Mouse (Mus musculus): Measurements from ENCODE around the gene Frmd4a. TPM values are rescaled to one million over a fixed set of nuclear protein-coding genes. Genes with fewer than 3 reads are reported as not detected.

Gene Frmd4a
- polyA plus RNA-seq, 1 experiment from 2014 or later = 19.3 TPM

DNA sequence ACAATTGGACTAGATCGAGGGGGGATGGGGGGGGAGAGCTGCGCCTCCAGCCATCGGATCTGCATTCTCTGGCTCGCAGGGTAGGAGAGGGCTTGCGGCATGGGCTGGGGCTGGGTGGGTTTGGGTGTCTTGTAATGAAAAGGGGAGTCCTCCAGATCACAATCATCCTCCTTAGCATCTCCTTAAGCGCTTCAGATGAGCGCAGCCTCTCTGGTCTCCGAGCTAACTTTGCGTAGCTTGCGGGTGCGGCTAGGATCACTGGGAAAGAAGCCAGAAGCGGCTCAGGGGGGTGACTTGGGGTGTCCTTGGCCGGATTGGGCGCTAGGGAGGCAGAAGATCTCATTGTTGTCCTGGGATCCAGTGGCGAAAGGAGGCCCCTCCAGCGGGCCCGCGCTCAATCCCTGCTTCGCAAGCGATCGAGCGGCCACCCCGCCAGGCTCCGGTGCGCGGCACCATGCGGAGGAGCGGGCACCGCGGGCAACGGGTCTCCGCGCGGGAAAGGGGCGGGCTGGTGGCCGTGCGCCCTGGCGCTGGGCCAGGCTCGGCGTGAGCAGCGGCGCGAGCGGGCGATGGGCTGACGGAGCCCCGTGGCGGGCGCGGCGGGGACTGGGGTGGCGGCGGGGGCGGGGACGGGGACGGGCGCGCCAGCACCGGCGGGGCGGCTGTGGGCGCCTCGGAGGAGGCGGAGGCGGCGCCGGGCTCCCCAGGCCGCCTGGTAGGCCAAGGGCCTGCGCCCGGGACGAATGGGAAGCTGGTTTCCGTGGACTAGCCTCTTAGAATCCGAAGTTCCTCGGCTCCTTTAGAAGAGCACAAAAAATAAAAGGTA lies 383.5 kb downstream of the Frmd4a start:
- 2% methylated on average over 61 of the region's 74 CpGs for WGBS
- Histone ChIP-seq H3K27ac (ENCODE audit: low read length) (peak overlapping the region; percentile 83), H3K4me1 (ENCODE audit: control insufficient read depth, insufficient read depth, low read length) (peaks cover 8% of the 10 kb centered on the region; the same call in 1 of the 2 replicates), H3K9me3 (replicated peaks; ENCODE audit: control insufficient read depth, low read length) (no peaks in the 10 kb centered on the region), H3K4me3 (ENCODE audit: low read length) (peak overlapping the region; percentile 81), H3K36me3 (ENCODE audit: control insufficient read depth, insufficient read depth) (no peaks in the 10 kb centered on the region), H3K27me3 (ENCODE audit: control insufficient read depth, insufficient read depth, low read length) (no peaks in the 10 kb centered on the region), H3K9ac (ENCODE audit: low read length) (peak overlapping the region; percentile 89), H3K4me2 (ENCODE audit: low read depth, low read length) (peak overlapping the region; percentile 91)
- ATAC-seq (replicated peaks; ENCODE audit: extremely low read depth, insufficient read depth, low FRiP score) = peak; percentile 74

DNA sequence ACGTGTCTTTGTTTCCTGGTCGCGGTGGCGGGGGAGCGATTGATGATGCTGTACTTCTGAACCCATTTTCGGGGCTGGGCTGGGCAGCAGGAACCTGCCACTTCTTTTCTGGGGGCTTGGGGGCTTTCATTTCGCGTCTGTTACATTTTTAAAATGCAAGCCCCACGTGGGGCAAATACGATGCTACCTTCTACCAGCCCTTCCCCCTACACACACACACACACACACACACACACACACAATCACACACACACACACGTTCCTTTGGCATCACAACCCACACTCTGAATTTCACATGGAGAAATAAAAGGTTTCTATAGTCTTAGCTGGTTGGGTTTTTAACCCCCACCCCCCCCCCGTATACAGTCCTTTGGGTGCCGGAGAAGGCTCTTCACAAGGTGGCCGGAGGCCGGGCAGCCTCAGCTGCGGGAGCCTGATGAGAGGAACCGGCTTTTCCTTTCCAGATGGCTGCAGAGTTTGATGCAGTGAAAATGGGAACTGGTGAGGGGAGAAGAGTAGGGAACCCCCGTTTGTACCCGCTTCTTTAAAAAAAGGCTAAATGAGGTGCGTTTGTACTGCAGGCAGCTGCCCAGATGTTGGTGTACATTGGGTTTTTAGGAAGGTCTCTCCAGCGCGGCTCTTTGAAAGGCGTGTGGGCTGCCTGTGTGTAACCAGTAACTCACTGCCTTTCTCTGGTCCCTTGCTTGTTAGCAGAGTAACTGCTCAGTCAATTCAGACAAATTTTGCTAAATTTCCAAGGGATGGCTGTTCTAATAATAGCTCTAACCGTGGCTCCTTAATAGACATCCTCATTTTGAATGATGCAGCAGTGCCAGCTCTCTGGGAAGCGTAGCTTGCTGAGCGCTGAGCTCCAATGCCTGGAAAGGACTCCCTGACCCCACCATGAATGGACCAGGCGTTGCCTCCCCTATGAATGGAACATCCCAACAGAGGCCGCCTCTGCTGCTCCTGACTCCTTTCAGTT lies 384.4 kb downstream of the Frmd4a start:
- Histone ChIP-seq H3K9ac (ENCODE audit: low read length) (peak overlapping the region; percentile 89), H3K4me2 (ENCODE audit: low read depth, low read length) (peak overlapping the region; percentile 91), H3K36me3 (ENCODE audit: control insufficient read depth, insufficient read depth) (no peaks in the 10 kb centered on the region), H3K4me1 (ENCODE audit: control insufficient read depth, insufficient read depth, low read length) (peaks cover 8% of the 10 kb centered on the region; the same call in 1 of the 2 replicates), H3K4me3 (ENCODE audit: low read length) (peak overlapping the region; percentile 81), H3K9me3 (replicated peaks; ENCODE audit: control insufficient read depth, low read length) (no peaks in the 10 kb centered on the region), H3K27ac (ENCODE audit: low read length) (peak overlapping the region; percentile 83), H3K27me3 (ENCODE audit: control insufficient read depth, insufficient read depth, low read length) (no peaks in the 10 kb centered on the region)
- peak; percentile 43; the same call in 1 of the 2 replicates for ATAC-seq (replicated peaks; ENCODE audit: extremely low read depth, insufficient read depth, low FRiP score)
- 2% methylated on average over 28 of the region's 28 CpGs for WGBS

DNA sequence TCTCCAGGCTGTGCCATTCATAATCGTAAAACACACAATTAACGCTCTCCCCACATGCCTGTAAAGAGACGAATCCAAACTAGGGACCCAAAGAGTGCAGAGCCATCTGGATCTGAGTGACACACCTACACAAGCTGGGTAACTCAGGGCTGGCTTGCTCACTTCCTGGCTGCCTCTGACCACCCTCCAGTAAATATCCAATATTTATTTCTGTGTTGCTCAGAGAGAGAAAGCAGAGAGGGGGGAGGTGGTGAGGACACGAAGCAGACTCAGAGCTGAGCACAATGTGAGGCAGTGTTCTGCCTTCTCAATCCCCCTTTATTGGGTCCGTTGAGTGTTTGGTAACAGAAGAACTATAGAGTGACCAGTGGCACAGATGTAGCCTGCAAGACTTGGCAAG lies 389.5 kb downstream of the Frmd4a start:
- ATAC-seq (replicated peaks; ENCODE audit: extremely low read depth, insufficient read depth, low FRiP score) = no peak
- H3K9ac ChIP-seq (ENCODE audit: low read length) = no peak overlapping the region

DNA sequence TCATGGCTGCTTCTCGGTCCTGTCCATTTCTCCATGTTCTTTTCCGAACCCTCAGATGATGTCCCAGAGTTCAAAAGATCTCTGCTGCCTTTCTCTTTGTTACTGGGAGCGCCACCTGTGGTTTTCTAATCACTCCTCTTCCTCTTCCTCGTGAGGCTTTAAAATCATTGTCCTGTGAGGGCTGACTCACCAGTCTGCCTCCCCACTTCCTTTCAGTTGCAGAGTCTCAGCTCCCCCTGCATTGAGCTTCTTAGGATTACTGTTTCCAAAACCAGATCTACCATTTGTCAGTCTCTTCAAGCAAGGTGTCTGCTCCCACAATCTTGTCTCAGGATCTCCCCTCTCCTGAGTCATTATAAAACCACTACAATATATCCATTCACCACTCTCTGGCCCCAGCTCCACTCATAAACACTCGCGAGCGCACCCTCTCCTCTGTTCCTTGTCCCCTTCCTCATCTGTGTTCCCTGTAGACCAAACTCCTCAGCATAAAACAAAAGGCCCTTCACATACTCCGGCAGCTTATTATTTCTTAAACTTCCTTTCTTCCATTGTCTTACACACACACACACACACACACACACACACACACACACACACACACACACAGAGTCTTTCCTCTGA lies 392.4 kb downstream of the Frmd4a start:
- no peaks in the 10 kb centered on the region for H3K36me3 ChIP-seq (ENCODE audit: control insufficient read depth, insufficient read depth)
- no peak overlapping the region for H3K4me2 ChIP-seq (ENCODE audit: low read depth, low read length)
- 0 out of 2 replicates have a peak, but pooled peaks have one; percentile 47 for ATAC-seq (replicated peaks; ENCODE audit: extremely low read depth, insufficient read depth, low FRiP score)
- H3K9me3 ChIP-seq (replicated peaks; ENCODE audit: control insufficient read depth, low read length) = no peaks in the 10 kb centered on the region
- H3K9ac ChIP-seq (ENCODE audit: low read length) = no peak overlapping the region
- H3K4me3 ChIP-seq (ENCODE audit: low read length) = no peak overlapping the region
- peak overlapping the region; percentile 62 for H3K27ac ChIP-seq (ENCODE audit: low read length)
- H3K27me3 ChIP-seq (ENCODE audit: control insufficient read depth, insufficient read depth, low read length) = no peaks in the 10 kb centered on the region
- 65% methylated on average over 8 of the region's 8 CpGs for WGBS
- peaks cover 15% of the 10 kb centered on the region for H3K4me1 ChIP-seq (ENCODE audit: control insufficient read depth, insufficient read depth, low read length)

More for the DNA sequence above, 389.5 kb downstream of the Frmd4a start:
- H3K4me3 ChIP-seq (ENCODE audit: low read length) = no peak overlapping the region
- H3K27ac ChIP-seq (ENCODE audit: low read length) = no peak overlapping the region
- peaks cover 9% of the 10 kb centered on the region; the same call in 1 of the 2 replicates for H3K4me1 ChIP-seq (ENCODE audit: control insufficient read depth, insufficient read depth, low read length)
- no peaks in the 10 kb centered on the region for H3K27me3 ChIP-seq (ENCODE audit: control insufficient read depth, insufficient read depth, low read length)
- no peaks in the 10 kb centered on the region for H3K9me3 ChIP-seq (replicated peaks; ENCODE audit: control insufficient read depth, low read length)
- H3K4me2 ChIP-seq (ENCODE audit: low read depth, low read length) = no peak overlapping the region
- 69% methylated on average over 5 of the region's 5 CpGs for WGBS
- H3K36me3 ChIP-seq (ENCODE audit: control insufficient read depth, insufficient read depth) = no peaks in the 10 kb centered on the region

DNA sequence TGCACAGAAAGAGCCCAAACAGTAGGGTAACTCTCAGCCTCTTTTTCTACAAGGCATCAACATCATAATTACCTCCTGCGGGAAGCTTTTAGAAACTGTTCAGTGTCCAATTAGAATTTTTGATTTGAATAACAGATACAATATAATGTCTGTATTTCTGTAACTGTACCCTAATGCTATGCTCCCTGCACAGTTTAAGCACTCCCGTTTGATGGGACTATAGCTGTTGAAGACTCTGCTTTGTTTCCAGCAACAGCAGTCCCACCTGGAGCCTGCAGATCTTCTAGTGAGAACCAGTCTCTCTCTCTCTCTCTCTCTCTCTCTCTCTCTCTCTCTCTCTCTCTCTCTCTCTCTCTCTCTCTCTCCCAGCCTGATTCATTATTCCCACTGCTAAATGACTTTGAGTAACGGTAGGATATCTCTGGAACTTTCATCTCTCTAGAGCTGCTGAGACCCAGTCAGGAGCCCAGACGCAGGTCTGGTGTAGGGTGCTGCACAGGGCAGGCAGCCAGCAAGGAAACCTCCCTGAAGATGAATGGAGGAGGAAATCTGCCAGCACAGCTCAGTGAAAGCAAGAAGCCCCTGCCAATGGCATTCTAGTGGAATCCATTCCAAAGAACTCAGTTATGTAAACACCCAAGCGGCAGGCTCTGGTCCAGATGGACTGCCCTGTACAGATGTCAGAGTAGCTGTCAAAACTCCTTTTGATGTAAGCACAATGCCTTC lies 395.5 kb downstream of the Frmd4a start:
- Histone ChIP-seq H3K36me3 (ENCODE audit: control insufficient read depth, insufficient read depth) (no peaks in the 10 kb centered on the region), H3K4me2 (ENCODE audit: low read depth, low read length) (no peak overlapping the region), H3K9ac (ENCODE audit: low read length) (no peak overlapping the region), H3K9me3 (replicated peaks; ENCODE audit: control insufficient read depth, low read length) (no peaks in the 10 kb centered on the region), H3K4me3 (ENCODE audit: low read length) (no peak overlapping the region), H3K27me3 (ENCODE audit: control insufficient read depth, insufficient read depth, low read length) (no peaks in the 10 kb centered on the region), H3K4me1 (ENCODE audit: control insufficient read depth, insufficient read depth, low read length) (peaks cover 15% of the 10 kb centered on the region), H3K27ac (ENCODE audit: low read length) (no peak overlapping the region)
- WGBS = 30% methylated on average over 5 of the region's 5 CpGs
- no peak; the same call in 1 of the 2 replicates for ATAC-seq (replicated peaks; ENCODE audit: extremely low read depth, insufficient read depth, low FRiP score)

DNA sequence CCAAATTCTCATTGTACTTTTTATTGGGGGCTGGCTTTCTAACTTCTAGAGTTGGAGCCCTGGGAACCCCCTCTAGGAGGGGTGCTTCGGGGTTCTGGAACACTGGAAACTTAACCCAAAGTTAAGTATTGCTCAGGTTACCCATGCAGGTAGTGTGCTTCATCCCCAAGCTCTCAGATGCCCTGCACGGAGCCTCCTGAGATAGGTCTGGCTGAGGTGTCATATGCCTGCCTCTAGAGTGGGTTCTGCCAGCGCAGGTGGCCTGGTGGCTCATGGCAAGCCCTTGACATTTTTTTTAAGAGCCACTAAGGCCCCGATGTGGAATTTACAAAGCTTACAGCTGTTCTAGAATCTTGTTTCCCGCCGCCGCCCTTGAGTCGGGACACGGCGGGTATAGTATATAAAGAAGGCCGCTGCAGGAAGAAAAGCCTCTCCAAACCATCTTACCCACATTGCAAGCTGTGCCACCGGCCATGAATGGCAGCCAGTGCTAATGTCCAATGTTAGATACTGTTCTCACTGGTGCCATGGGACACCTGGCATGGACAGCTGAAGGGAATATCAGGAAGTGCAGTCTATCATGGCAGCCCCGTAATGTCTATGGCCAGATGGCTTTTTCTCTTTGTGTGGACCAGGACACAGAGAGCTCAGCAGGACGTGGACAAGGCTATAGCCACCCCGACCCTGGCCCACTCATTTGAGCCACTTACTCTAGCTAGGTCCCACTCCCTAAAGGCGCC lies 396.2 kb downstream of the Frmd4a start:
- H3K4me1 ChIP-seq (ENCODE audit: control insufficient read depth, insufficient read depth, low read length) = peaks cover 15% of the 10 kb centered on the region
- ATAC-seq (replicated peaks; ENCODE audit: extremely low read depth, insufficient read depth, low FRiP score) = no peak
- no peak overlapping the region for H3K27ac ChIP-seq (ENCODE audit: low read length)
- no peak overlapping the region for H3K4me2 ChIP-seq (ENCODE audit: low read depth, low read length)
- no peak overlapping the region for H3K9ac ChIP-seq (ENCODE audit: low read length)
- no peaks in the 10 kb centered on the region for H3K27me3 ChIP-seq (ENCODE audit: control insufficient read depth, insufficient read depth, low read length)
- H3K36me3 ChIP-seq (ENCODE audit: control insufficient read depth, insufficient read depth) = no peaks in the 10 kb centered on the region
- 88% methylated on average over 16 of the region's 16 CpGs for WGBS
- no peak overlapping the region for H3K4me3 ChIP-seq (ENCODE audit: low read length)
- H3K9me3 ChIP-seq (replicated peaks; ENCODE audit: control insufficient read depth, low read length) = no peaks in the 10 kb centered on the region

DNA sequence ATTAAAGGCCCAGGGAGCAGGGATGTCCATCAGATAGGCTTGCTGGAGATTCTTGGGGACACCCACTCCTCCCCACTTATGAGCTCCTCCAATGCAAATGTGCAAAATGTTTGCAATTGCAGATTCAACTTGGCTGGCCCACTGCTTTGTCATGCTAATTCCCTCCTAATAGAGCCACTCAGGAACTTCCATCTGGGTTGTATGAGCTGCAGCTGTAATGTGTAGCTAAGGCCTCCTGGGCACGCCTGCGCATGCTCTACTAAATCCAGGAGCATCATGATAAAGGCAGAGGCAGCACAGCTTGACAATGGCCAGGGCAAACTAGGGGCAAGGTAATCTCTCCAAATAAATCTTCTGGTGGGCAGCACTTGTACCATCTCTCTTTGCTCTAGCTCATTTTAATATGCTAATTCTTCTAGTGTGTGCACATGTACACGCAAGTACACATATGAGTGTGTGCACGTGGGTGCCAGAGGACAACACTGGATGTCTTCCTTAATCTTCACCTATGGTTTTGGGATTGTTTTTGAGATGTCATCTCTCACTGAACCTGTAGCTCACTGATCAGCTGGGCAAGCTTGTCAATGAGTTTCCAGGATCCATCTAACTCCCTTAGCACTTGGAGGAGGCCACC lies 403.3 kb downstream of the Frmd4a start:
- H3K36me3 ChIP-seq (ENCODE audit: control insufficient read depth, insufficient read depth) = no peaks in the 10 kb centered on the region
- ATAC-seq (replicated peaks; ENCODE audit: extremely low read depth, insufficient read depth, low FRiP score) = no peak
- H3K4me2 ChIP-seq (ENCODE audit: low read depth, low read length) = no peak overlapping the region
- H3K4me1 ChIP-seq (ENCODE audit: control insufficient read depth, insufficient read depth, low read length) = no peaks in the 10 kb centered on the region
- H3K9ac ChIP-seq (ENCODE audit: low read length) = no peak overlapping the region
- 90% methylated on average over 4 of the region's 4 CpGs for WGBS
- no peak overlapping the region for H3K4me3 ChIP-seq (ENCODE audit: low read length)
- no peaks in the 10 kb centered on the region for H3K27me3 ChIP-seq (ENCODE audit: control insufficient read depth, insufficient read depth, low read length)
- H3K9me3 ChIP-seq (replicated peaks; ENCODE audit: control insufficient read depth, low read length) = no peaks in the 10 kb centered on the region
- peak overlapping the region; percentile 17; the same call in 1 of the 2 replicates for H3K27ac ChIP-seq (ENCODE audit: low read length)

Measured in heart, embryonic 16.5 days (tissue).